Mouse (Mus musculus): ENCODE measurements around the gene Gm1553. TPM values are rescaled to one million over a fixed set of nuclear protein-coding genes. Genes with fewer than 3 reads are reported as not detected.

Gm1553 gene
- polyA plus RNA-seq (2012; rRNA removed): not detected in 2 replicates

DNA sequence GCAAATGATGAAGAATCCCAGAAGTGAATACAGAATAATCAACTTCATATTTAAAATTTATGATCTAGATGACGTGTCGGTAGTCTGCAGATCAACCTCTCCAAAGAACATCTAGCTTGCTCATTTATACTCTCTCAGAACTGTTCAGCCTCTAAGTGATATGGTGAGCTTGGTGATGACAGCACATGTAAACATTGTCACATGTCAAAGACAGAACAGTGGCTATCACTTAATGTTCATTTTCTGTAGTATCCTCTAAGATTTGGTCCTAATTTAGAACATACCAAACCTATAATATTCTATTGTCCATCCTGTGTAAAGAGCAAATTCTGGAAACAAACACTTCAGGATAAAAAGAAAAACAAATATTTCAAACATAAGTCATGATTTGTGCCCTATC is at the start of gene Gm1553:
Gene Gm1553, minus strand, starts transcription at position 101 of the 400 bp plus-strand sequence.
- no peaks in the 10 kb centered on the region for H3K27me3 ChIP-seq (ENCODE audit: control insufficient read depth, insufficient read depth, low read length)
- WGBS: 86% methylated on average over 2 of the region's 2 CpGs
- no peak for TF ChIP-seq CTCF (IDR thresholded peaks at IDR 0.05; ENCODE audit: extremely low read depth, insufficient read length, insufficient replicate concordance, low read depth, low read length)
- no peak for TF ChIP-seq POLR2A (IDR thresholded peaks at IDR 0.05; ENCODE audit: low read depth, low read length)

More for the DNA sequence above, at the start of gene Gm1553:
- no peaks in the 10 kb centered on the region for H3K36me3 ChIP-seq (ENCODE audit: control insufficient read depth, insufficient read depth, low read length)
- no peak within 1 kb of the TSS for H3K27ac ChIP-seq (ENCODE audit: insufficient read depth, low read depth, low read length)
- H3K4me3 ChIP-seq (ENCODE audit: low read depth, low read length): no peak within 1 kb of the TSS
- no peaks in the 10 kb centered on the region for H3K4me1 ChIP-seq (ENCODE audit: control insufficient read depth, insufficient read depth, insufficient read length, low read length)

Other genes starting within 250 kb of the Gm1553 start
- not detected in 2 replicates for gene 4932415D10Rik, start 176.0 kb downstream of the Gm1553 start, polyA plus RNA-seq (2012; rRNA removed)
- gene Gm4924, start 138.4 kb downstream of the Gm1553 start, polyA plus RNA-seq (2012; rRNA removed): 0.09 TPM in 1 of 2 replicates, not detected in the other
- gene 1190007I07Rik, start 130.6 kb upstream of the Gm1553 start, polyA plus RNA-seq (2012; rRNA removed): 27.1 and 30.6 TPM in 2 replicates
- gene Tdg, start 137.2 kb upstream of the Gm1553 start, polyA plus RNA-seq (2012; rRNA removed): 7.3 and 11.5 TPM in 2 replicates
- 0.15 and 0.56 TPM in 2 replicates for gene Glt8d2, start 198.0 kb upstream of the Gm1553 start, polyA plus RNA-seq (2012; rRNA removed)
- 3.1 and 5.0 TPM in 2 replicates for gene Hcfc2, start 203.5 kb upstream of the Gm1553 start, polyA plus RNA-seq (2012; rRNA removed)

Data from small intestine, adult 2 months (tissue).